Mouse (Mus musculus) bone marrow macrophage, adult 2 months (primary cell): ENCODE measurements around the gene Mthfsd. TPM values are rescaled to one million over a fixed set of nuclear protein-coding genes. Genes with fewer than 3 reads are reported as not detected.
"Not testable (repeated sequence)": the region's sequence is repeated elsewhere in the genome, so short reads cannot be mapped to it uniquely, and the experiment has no call there.

Experiments
- H3K27ac ChIP-seq: 2 replicates; pipeline ENCODE4 v1.5.1; 2012; ENCODE audit warnings: low read depth, low read length; ENCODE audit not compliant: insufficient read depth
- H3K4me1 ChIP-seq: 2 replicates; pipeline ENCODE4 v1.6.1; 2012; ENCODE audit warnings: low read length; ENCODE audit not compliant: control insufficient read depth, insufficient read depth
- H3K4me3 ChIP-seq: 2 replicates; pipeline ENCODE4 v1.5.1; 2012; ENCODE audit warnings: mild to moderate bottlenecking, low read length, moderate library complexity; ENCODE audit not compliant: insufficient read depth
- CTCF ChIP-seq: IDR thresholded peaks from 2 replicates; pipeline ENCODE4 v1.5.1; 2012; ENCODE audit warnings: low read depth, mild to moderate bottlenecking, low read length, moderate library complexity
- POLR2A ChIP-seq: IDR thresholded peaks from 2 replicates; pipeline ENCODE4 v1.6.1; 2012; ENCODE audit warnings: mild to moderate bottlenecking, low read depth, low read length, borderline replicate concordance
- polyA plus RNA-seq: library from polyadenylated mRNA; stranded (reverse); fragments of >200 nt; gene quantifications from 2 replicates; pipeline ENCODE4 v1.2.4, GENCODE M21; 2012; ENCODE audit not compliant: missing spikeins, insufficient read depth, insufficient read length

The Mthfsd gene
- 15.6 and 21.0 TPM in 2 replicates for polyA plus RNA-seq

- peak; percentile 75 for TF ChIP-seq POLR2A
- no peak for TF ChIP-seq CTCF
- Histone ChIP-seq H3K4me3 (peak within 1 kb of the TSS; percentile 87), H3K4me1 (peaks cover 21% of the 10 kb centered on the region), H3K27ac (peak within 1 kb of the TSS; percentile 10; the same call in 1 of the 2 replicates)
Measured at GRCm38 (mm10) chr8:121107668-121108656, at the start of gene Mthfsd. Gene Mthfsd, minus strand, starts transcription at chr8:121108392.

- Histone ChIP-seq H3K4me1 (no peaks in the 10 kb centered on the region), H3K27ac (no peak overlapping the region), H3K4me3 (no peak overlapping the region)
- TF ChIP-seq CTCF = no peak
- no peak for TF ChIP-seq POLR2A
Measured at GRCm38 (mm10) chr8:121156990-121157491, 48.8 kb upstream of the Mthfsd start.

DNA sequence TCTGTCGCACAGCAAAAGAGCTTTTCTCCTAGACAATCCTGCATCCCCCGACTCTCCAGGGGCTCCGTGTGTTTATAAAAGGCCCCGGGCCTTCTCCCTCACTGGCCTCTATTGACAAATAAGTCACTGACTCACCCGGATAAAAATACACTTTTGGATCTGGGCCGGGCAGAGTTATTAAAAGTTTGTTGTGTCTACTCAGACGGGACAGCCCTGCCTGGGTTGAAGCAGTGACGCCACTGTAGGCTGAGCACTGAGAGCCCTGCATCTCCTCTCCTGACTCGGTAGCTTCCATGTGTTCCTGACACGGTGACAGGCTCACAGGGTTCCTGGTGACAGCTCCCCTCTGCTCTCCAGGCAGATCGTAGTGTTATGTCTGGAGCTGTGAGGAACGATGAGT is 44.2 kb upstream of the Mthfsd start:
- no peak overlapping the region for H3K27ac ChIP-seq
- H3K4me1 ChIP-seq = no peaks in the 10 kb centered on the region
- no peak overlapping the region for H3K4me3 ChIP-seq
- no peak for TF ChIP-seq POLR2A
- TF ChIP-seq CTCF = no peak

DNA sequence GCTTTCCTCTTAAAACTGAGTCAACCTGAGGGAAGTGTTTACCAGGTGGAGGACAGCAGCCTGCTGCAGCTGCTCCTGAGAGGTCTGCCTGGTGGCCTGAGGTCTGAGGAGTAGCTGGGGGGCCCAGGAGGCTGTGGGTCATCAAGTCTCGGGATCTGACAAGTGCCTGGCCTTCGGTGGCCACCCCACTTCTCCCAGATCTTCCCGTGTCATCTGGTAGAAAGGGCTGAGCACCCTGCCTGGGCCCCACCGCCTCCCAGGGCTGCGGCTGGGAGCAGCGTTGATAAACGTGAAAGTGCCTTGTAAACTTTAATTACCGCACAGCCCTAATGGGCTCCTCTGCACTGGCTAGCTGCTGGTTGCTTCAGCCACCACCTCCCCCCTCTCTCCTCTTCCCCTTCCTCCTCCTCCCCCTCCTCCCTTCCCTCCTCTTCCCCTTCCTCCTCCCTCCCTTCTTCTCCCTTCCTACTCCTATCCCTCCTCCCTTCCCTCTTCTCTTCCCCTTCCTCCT is 40.4 kb upstream of the Mthfsd start:
- TF ChIP-seq POLR2A = no peak
- no peak for TF ChIP-seq CTCF
- Histone ChIP-seq H3K4me1 (no peaks in the 10 kb centered on the region), H3K4me3 (no peak overlapping the region), H3K27ac (no peak overlapping the region)

- H3K27ac ChIP-seq, H3K4me1 ChIP-seq: not testable (repeated sequence)
Measured at GRCm38 (mm10) chr8:121145457-121146134, 37.4 kb upstream of the Mthfsd start.

GRCm38 (mm10) chr8:121136856-121137255 is 28.7 kb upstream of the Mthfsd start:
- Histone ChIP-seq H3K4me1 (no peaks in the 10 kb centered on the region), H3K27ac (no peak overlapping the region), H3K4me3 (no peak overlapping the region)
- TF ChIP-seq CTCF (no peak), POLR2A (no peak)

More at GRCm38 (mm10) chr8:121145457-121146134, 37.4 kb upstream of the Mthfsd start:
- not testable (repeated sequence) for H3K4me3 ChIP-seq

DNA sequence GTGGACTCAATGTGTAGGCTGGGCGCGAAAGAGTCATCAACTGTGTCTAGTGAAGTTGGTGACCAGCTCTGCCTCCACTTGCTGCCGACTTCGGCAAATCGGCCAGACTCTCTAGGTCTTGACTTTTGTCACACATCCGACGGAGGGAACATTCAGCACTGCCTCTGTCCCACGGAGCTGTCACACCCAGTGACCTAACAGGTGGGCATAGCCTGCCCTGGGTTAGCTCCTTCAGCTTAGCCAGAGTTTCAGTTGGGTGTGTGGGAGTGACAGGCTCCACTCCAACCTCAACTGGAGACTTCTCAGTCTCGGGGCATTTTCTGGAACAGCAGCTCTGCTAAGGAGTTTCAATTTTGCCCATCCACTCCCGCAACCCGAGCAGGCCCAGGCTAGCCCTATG is 26.3 kb upstream of the Mthfsd start:
- Histone ChIP-seq H3K27ac (no peak overlapping the region), H3K4me3 (no peak overlapping the region), H3K4me1 (no peaks in the 10 kb centered on the region)
- no peak for TF ChIP-seq POLR2A
- no peak for TF ChIP-seq CTCF

DNA sequence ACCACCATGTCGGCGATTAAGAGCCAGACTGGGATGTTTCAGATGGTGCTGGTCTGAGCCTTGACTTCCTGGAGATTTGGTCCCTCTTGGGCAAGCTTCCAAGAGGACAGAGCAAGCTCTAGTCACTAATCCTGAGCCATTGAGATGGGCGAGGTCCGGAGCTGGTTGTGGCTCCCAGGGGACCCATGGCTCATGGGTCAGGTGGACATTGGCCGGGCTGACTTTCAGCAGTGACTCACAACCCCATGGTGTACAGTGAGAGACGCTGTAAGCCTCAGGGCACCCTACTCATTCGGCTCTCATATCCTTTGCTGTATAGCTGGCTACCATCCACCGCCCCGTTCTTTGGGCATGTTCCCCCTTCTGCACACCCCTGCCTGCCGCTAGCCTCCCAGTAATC is 25.9 kb upstream of the Mthfsd start:
- Histone ChIP-seq H3K4me3 (no peak overlapping the region), H3K4me1 (no peaks in the 10 kb centered on the region), H3K27ac (no peak overlapping the region)
- TF ChIP-seq POLR2A (no peak), CTCF (no peak)

GRCm38 (mm10) chr8:121132961-121133513 is 24.8 kb upstream of the Mthfsd start:
- Histone ChIP-seq H3K4me1 (no peaks in the 10 kb centered on the region), H3K27ac (no peak overlapping the region), H3K4me3 (no peak overlapping the region)
- TF ChIP-seq CTCF = no peak
- TF ChIP-seq POLR2A = no peak
